Mouse (Mus musculus) T-cell, adult 2 months (primary cell): Measurements from ENCODE around the gene Ltc4s.

ENCODE experiments used
- DNase-seq: peaks from one replicate; pipeline ENCODE4 v3.0.0; 2022; ENCODE audit warnings: low spot score

The Ltc4s gene

GRCm38 (mm10) chr11:50245269-50245668, 6.9 kb upstream of the Ltc4s start:
- no peak for DNase-seq

- DNase-seq, result no peak
These were observed 5.5 kb upstream of the Ltc4s start for GRCm38 (mm10) chr11:50243926-50244325.

- no peak for DNase-seq
These were observed 2.0 kb upstream of the Ltc4s start for GRCm38 (mm10) chr11:50240235-50240911.

GRCm38 (mm10) chr11:50238821-50239791, 690 bp upstream of the Ltc4s start:
- no peak for DNase-seq

- no peak for DNase-seq
These were observed 1.2 kb downstream of the Ltc4s start for GRCm38 (mm10) chr11:50236937-50237835.

- peak; percentile 89 for DNase-seq
These were observed 1.9 kb downstream of the Ltc4s start for GRCm38 (mm10) chr11:50236540-50236936.

- DNase-seq, result no peak
These were observed 3.8 kb downstream of the Ltc4s start for GRCm38 (mm10) chr11:50234606-50235005.

- DNase-seq, result peak; percentile 30
These were observed 4.4 kb downstream of the Ltc4s start for GRCm38 (mm10) chr11:50233993-50234392.

- DNase-seq, result peak; percentile 39
These were observed 5.4 kb downstream of the Ltc4s start for GRCm38 (mm10) chr11:50233022-50233421.

GRCm38 (mm10) chr11:50231411-50231810, 7.0 kb downstream of the Ltc4s start:
- peak; percentile 74 for DNase-seq

GRCm38 (mm10) chr11:50230481-50231304, 7.7 kb downstream of the Ltc4s start:
- no peak for DNase-seq

- no peak for DNase-seq
These were observed 9.0 kb downstream of the Ltc4s start for GRCm38 (mm10) chr11:50229252-50229910.

GRCm38 (mm10) chr11:50228772-50229171, 9.6 kb downstream of the Ltc4s start:
- no peak for DNase-seq

- DNase-seq, result no peak
These were observed 10.7 kb downstream of the Ltc4s start for GRCm38 (mm10) chr11:50227736-50228135.

GRCm38 (mm10) chr11:50227226-50227625, 11.2 kb downstream of the Ltc4s start:
- DNase-seq, result no peak

- DNase-seq, result no peak
These were observed 12.0 kb downstream of the Ltc4s start for GRCm38 (mm10) chr11:50226406-50226805.

GRCm38 (mm10) chr11:50225611-50226378, 12.6 kb downstream of the Ltc4s start:
- no peak for DNase-seq

- DNase-seq, result peak; percentile 45
These were observed 13.5 kb downstream of the Ltc4s start for GRCm38 (mm10) chr11:50224671-50225530.
